Mouse (Mus musculus) hindbrain, embryonic 14.5 days (tissue): ENCODE measurements around the gene Polrmt. TPM values are rescaled to one million over a fixed set of nuclear protein-coding genes. Genes with fewer than 3 reads are reported as not detected.

ENCODE experiments used
- ATAC-seq: fragments of 200-750 bp; cut with Nextera tagmentation; 2 replicates; pipeline ENCODE4 v1.8.0; 2017; ENCODE audit warnings: moderate number of reproducible peaks, mild to moderate bottlenecking, moderate TSS enrichment, moderate library complexity; ENCODE audit not compliant: low FRiP score
- DNase-seq: peaks from one replicate; pipeline ENCODE4 v3.0.0-alpha.2; 2015; ENCODE audit warnings: low spot score
- H3K27ac ChIP-seq: fragments of 300-500 bp; sonication (generic); 2 replicates; pipeline ENCODE4 v1.5.1; 2014; ENCODE audit warnings: mild to moderate bottlenecking, moderate library complexity
- H3K27me3 ChIP-seq: fragments of 300-500 bp; sonication (generic); 2 replicates; pipeline ENCODE4 v1.6.1; 2014; ENCODE audit warnings: mild to moderate bottlenecking, low read length, mixed read lengths; ENCODE audit not compliant: control insufficient read depth, insufficient read depth
- H3K36me3 ChIP-seq: fragments of 300-500 bp; sonication (generic); replicated peaks from 2 replicates; pipeline ENCODE4 v1.6.1; 2014; ENCODE audit not compliant: control insufficient read depth, insufficient read depth
- H3K4me1 ChIP-seq: fragments of 300-500 bp; sonication (generic); replicated peaks from 2 replicates; pipeline ENCODE4 v1.6.1; 2014; ENCODE audit warnings: antibody characterized with exemption, low read length, mixed read lengths; ENCODE audit not compliant: control insufficient read depth, insufficient read depth
- H3K4me2 ChIP-seq: fragments of 300-500 bp; sonication (generic); replicated peaks from 2 replicates; pipeline ENCODE4 v1.6.1; 2014; ENCODE audit warnings: mild to moderate bottlenecking, moderate library complexity
- H3K4me3 ChIP-seq: fragments of 300-500 bp; sonication (generic); replicated peaks from 2 replicates; pipeline ENCODE4 v1.5.1; 2014; ENCODE audit warnings: mild to moderate bottlenecking, low read length
- H3K9ac ChIP-seq: fragments of 300-500 bp; sonication (generic); 2 replicates; pipeline ENCODE4 v1.6.1; 2014
- H3K9me3 ChIP-seq: fragments of 300-500 bp; sonication (generic); 2 replicates; pipeline ENCODE4 v1.6.1; 2016; ENCODE audit warnings: low read length; ENCODE audit not compliant: control insufficient read depth
- WGBS: fragments of 180-500 bp; shearing (Covaris S2); extraction: QIAGEN DNeasy Blood & Tissue Kit; methylation state at CpG from one replicate; pipeline ENCODE4 v1.1.7; 2014; 5-methylcytosine and 5-hydroxymethylcytosine counted together
- polyA plus RNA-seq: library from polyadenylated mRNA; unstranded; fragments of >200 nt; fragmentation: Nextera tagmentation; extraction: Ambion mirVana; gene quantifications from 2 replicates; pipeline ENCODE4 v1.2.1, GENCODE M21; 2014

Gene Polrmt
- polyA plus RNA-seq, 1 experiment from 2014 or later: 32.8 TPM

DNA sequence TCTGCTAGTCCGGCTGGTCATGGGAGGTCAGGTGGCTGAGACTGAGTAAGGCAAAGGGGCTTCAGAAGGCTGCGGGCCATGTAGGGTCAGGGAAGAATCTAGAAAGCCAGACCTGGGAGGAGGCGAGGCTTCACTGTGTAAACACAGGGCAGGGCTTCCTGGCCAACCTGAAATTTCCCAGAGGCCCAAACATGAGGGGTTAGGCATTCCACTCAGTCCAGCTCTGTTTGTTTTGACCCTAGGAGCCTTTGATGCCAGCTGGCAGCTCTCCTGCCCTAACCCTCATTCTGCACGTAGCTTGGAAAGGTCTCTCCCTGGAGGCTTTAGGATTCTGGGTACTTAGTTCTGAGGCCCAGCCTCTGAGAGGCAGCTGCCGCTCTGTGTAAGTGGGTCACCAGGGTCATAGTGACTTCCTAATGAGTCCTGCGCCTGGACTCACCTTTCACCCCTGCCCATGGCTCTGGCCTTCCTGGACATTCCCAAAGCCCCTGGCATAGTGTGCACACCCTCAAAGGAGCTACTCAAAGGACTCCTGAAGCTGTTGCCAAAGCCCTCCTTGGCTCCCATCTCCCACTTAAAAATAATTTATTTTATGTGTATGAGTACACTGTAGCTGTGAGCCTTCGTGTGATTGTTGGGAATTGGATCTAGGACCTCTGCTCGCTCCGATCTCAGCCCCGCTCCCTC lies 44.8 kb downstream of the Polrmt start:
- Histone ChIP-seq H3K27ac (0 out of 2 replicates have a peak overlapping the region, but pooled peaks have one; percentile 17), H3K9ac (no peak overlapping the region), H3K9me3 (no peaks in the 10 kb centered on the region), H3K4me1 (peaks cover 16% of the 10 kb centered on the region), H3K36me3 (no peaks in the 10 kb centered on the region), H3K27me3 (no peaks in the 10 kb centered on the region), H3K4me2 (no peak overlapping the region), H3K4me3 (no peak overlapping the region)
- DNase-seq (no peak), ATAC-seq (no peak)
- 65% methylated on average over 10 of the region's 10 CpGs for WGBS

DNA sequence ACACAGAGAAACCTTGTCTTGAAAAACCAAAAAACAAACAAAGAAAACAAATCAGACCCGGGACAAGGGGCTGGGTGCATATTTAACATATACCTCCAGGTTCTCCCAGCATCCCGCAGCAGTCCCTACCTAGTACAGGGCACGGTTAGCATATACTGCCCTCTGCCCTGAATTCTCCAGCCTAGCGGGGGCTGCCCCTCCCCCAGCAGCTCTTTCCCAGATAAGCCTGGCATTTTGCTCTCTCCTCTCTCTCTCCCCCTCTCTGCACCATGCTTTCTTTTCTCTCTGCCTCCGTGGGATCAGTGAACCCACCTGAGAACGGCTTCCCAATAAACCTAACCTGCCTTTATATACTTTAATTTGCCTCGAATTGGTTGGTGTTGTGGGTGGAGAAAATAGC lies 45.7 kb downstream of the Polrmt start:
- H3K9ac ChIP-seq: no peak overlapping the region
- H3K9me3 ChIP-seq: no peaks in the 10 kb centered on the region
- no peak overlapping the region for H3K27ac ChIP-seq
- H3K27me3 ChIP-seq: no peaks in the 10 kb centered on the region
- WGBS: 55% methylated on average over 7 of the region's 7 CpGs
- no peak overlapping the region for H3K4me3 ChIP-seq
- DNase-seq (no peak), ATAC-seq (no peak)
- peaks cover 7% of the 10 kb centered on the region for H3K4me1 ChIP-seq
- H3K36me3 ChIP-seq: no peaks in the 10 kb centered on the region
- H3K4me2 ChIP-seq: no peak overlapping the region

- 94% methylated on average over 6 of the region's 6 CpGs for WGBS
- no peaks in the 10 kb centered on the region for H3K36me3 ChIP-seq
- no peak overlapping the region for H3K4me3 ChIP-seq
- DNase-seq: no peak
- H3K4me1 ChIP-seq: no peaks in the 10 kb centered on the region
- H3K9me3 ChIP-seq: no peaks in the 10 kb centered on the region
- no peak overlapping the region for H3K9ac ChIP-seq
- no peak for ATAC-seq
- H3K27ac ChIP-seq: no peak overlapping the region
- H3K27me3 ChIP-seq: no peaks in the 10 kb centered on the region
- H3K4me2 ChIP-seq: no peak overlapping the region
Observed at GRCm38 (mm10) chr10:79698459-79698858, 47.9 kb downstream of the Polrmt start.

GRCm38 (mm10) chr10:79697916-79698315 lies 48.5 kb downstream of the Polrmt start:
- Histone ChIP-seq H3K4me2 (no peak overlapping the region), H3K36me3 (no peaks in the 10 kb centered on the region), H3K4me1 (no peaks in the 10 kb centered on the region), H3K4me3 (no peak overlapping the region), H3K27me3 (no peaks in the 10 kb centered on the region), H3K9ac (no peak overlapping the region), H3K9me3 (no peaks in the 10 kb centered on the region), H3K27ac (no peak overlapping the region)
- ATAC-seq: no peak
- WGBS: 77% methylated on average over 6 of the region's 6 CpGs
- no peak for DNase-seq

GRCm38 (mm10) chr10:79696129-79696651 lies 50.2 kb downstream of the Polrmt start:
- no peaks in the 10 kb centered on the region for H3K27me3 ChIP-seq
- H3K27ac ChIP-seq: peak overlapping the region; percentile 47
- no peak overlapping the region for H3K9ac ChIP-seq
- 74% methylated on average over 9 of the region's 9 CpGs for WGBS
- ATAC-seq: no peak
- H3K36me3 ChIP-seq: no peaks in the 10 kb centered on the region
- DNase-seq: no peak
- H3K9me3 ChIP-seq: peaks cover 4% of the 10 kb centered on the region; the same call in 1 of the 2 replicates
- H3K4me2 ChIP-seq: no peak overlapping the region
- no peak overlapping the region for H3K4me3 ChIP-seq
- H3K4me1 ChIP-seq: no peaks in the 10 kb centered on the region

- Histone ChIP-seq H3K4me1 (no peaks in the 10 kb centered on the region), H3K27me3 (no peaks in the 10 kb centered on the region), H3K4me3 (no peak overlapping the region), H3K9ac (no peak overlapping the region), H3K4me2 (no peak overlapping the region), H3K9me3 (peaks cover 4% of the 10 kb centered on the region; the same call in 1 of the 2 replicates), H3K36me3 (no peaks in the 10 kb centered on the region), H3K27ac (no peak overlapping the region)
- WGBS: 71% methylated on average over 13 of the region's 13 CpGs
- ATAC-seq (no peak), DNase-seq (no peak)
Observed at GRCm38 (mm10) chr10:79695231-79696128, 50.9 kb downstream of the Polrmt start.

GRCm38 (mm10) chr10:79694379-79694655 lies 52.1 kb downstream of the Polrmt start:
- ATAC-seq (no peak), DNase-seq (no peak)
- no peak overlapping the region for H3K27ac ChIP-seq
- H3K9ac ChIP-seq: no peak overlapping the region
- peaks cover under 1% of the 10 kb centered on the region for H3K36me3 ChIP-seq
- no peaks in the 10 kb centered on the region for H3K27me3 ChIP-seq
- no peak overlapping the region for H3K4me2 ChIP-seq
- WGBS: 85% methylated on average over 6 of the region's 6 CpGs
- peaks cover 4% of the 10 kb centered on the region; the same call in 1 of the 2 replicates for H3K9me3 ChIP-seq
- H3K4me1 ChIP-seq: no peaks in the 10 kb centered on the region
- H3K4me3 ChIP-seq: no peak overlapping the region

GRCm38 (mm10) chr10:79693580-79694378 lies 52.6 kb downstream of the Polrmt start:
- ATAC-seq (no peak), DNase-seq (no peak)
- Histone ChIP-seq H3K27me3 (no peaks in the 10 kb centered on the region), H3K27ac (no peak overlapping the region), H3K36me3 (peaks cover 6% of the 10 kb centered on the region), H3K4me1 (no peaks in the 10 kb centered on the region), H3K9ac (no peak overlapping the region), H3K4me3 (no peak overlapping the region), H3K9me3 (peaks cover 4% of the 10 kb centered on the region; the same call in 1 of the 2 replicates), H3K4me2 (no peak overlapping the region)
- 81% methylated on average over 12 of the region's 12 CpGs for WGBS
